Mouse (Mus musculus) liver, postnatal 0 days (tissue): ENCODE data around the gene Mlip.

Source experiments
- CTCF ChIP-seq: sonication (generic); IDR thresholded peaks from 2 replicates; pipeline ENCODE4 v1.5.1; 2016; ENCODE audit warnings: antibody characterized with exemption, low read depth
- EP300 ChIP-seq: IDR thresholded peaks from 2 replicates; pipeline ENCODE4 v1.6.1; 2016; ENCODE audit warnings: antibody characterized with exemption, low read depth, mild to moderate bottlenecking

DNA sequence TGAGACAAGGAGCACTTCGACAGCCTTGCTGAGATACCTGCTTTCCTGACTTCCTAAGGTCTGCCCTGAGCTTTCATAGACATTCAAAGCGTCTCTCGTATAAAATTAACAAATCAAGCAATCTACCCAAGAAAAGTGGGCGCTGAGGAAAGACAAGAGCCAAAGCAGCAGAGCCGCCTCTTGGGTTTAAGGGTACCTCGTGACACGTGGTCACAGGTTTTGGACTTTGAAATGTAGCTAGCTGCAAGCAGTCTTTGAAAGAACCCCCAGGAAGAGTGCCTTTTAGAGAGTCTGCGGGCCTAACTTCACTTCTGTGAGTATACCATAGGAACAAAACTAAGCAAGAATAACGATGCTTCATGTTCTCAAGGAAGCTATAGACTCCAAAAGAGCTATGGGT lies 31.9 kb upstream of the Mlip start:
- TF ChIP-seq CTCF (no peak), EP300 (no peak)
